Mouse (Mus musculus) bone marrow macrophage, adult 2 months (primary cell): ENCODE results near the gene Chn2. TPM values are rescaled to one million over a fixed set of nuclear protein-coding genes. Genes with fewer than 3 reads are reported as not detected.

ENCODE experiments used
- H3K27ac ChIP-seq: 2 replicates; pipeline ENCODE4 v1.5.1; 2012; ENCODE audit warnings: low read depth, low read length; ENCODE audit not compliant: insufficient read depth
- H3K4me1 ChIP-seq: 2 replicates; pipeline ENCODE4 v1.6.1; 2012; ENCODE audit warnings: low read length; ENCODE audit not compliant: control insufficient read depth, insufficient read depth
- H3K4me3 ChIP-seq: 2 replicates; pipeline ENCODE4 v1.5.1; 2012; ENCODE audit warnings: mild to moderate bottlenecking, low read length, moderate library complexity; ENCODE audit not compliant: insufficient read depth
- CTCF ChIP-seq: IDR thresholded peaks from 2 replicates; pipeline ENCODE4 v1.5.1; 2012; ENCODE audit warnings: low read depth, mild to moderate bottlenecking, low read length, moderate library complexity
- POLR2A ChIP-seq: IDR thresholded peaks from 2 replicates; pipeline ENCODE4 v1.6.1; 2012; ENCODE audit warnings: mild to moderate bottlenecking, low read depth, low read length, borderline replicate concordance
- polyA plus RNA-seq: library from polyadenylated mRNA; stranded (reverse); fragments of >200 nt; gene quantifications from 2 replicates; pipeline ENCODE4 v1.2.4, GENCODE M21; 2012; ENCODE audit not compliant: missing spikeins, insufficient read depth, insufficient read length

Gene Chn2
- polyA plus RNA-seq, 1 experiment, result 9.5 TPM

GRCm38 (mm10) chr6:54289774-54290500 lies 250.6 kb downstream of the Chn2 start:
- TF ChIP-seq POLR2A (no peak), CTCF (no peak)
- no peak overlapping the region for H3K4me3 ChIP-seq
- H3K27ac ChIP-seq, result no peak overlapping the region
- H3K4me1 ChIP-seq, result peaks cover 2% of the 10 kb centered on the region

GRCm38 (mm10) chr6:54297231-54297630 lies 257.9 kb downstream of the Chn2 start:
- Histone ChIP-seq H3K4me1 (no peaks in the 10 kb centered on the region), H3K27ac (no peak overlapping the region), H3K4me3 (no peak overlapping the region)
- no peak for TF ChIP-seq POLR2A
- TF ChIP-seq CTCF, result no peak

GRCm38 (mm10) chr6:54299417-54299816 lies 260.1 kb downstream of the Chn2 start:
- H3K4me3 ChIP-seq, result no peak overlapping the region

GRCm38 (mm10) chr6:54305777-54306176 lies 266.4 kb downstream of the Chn2 start:
- TF ChIP-seq POLR2A (no peak), CTCF (no peak)
- Histone ChIP-seq H3K4me3 (no peak overlapping the region), H3K4me1 (no peaks in the 10 kb centered on the region)

More at GRCm38 (mm10) chr6:54299417-54299816, 260.1 kb downstream of the Chn2 start:
- H3K27ac ChIP-seq, result no peak overlapping the region
- TF ChIP-seq CTCF (no peak), POLR2A (no peak)
- H3K4me1 ChIP-seq, result no peaks in the 10 kb centered on the region

GRCm38 (mm10) chr6:54313071-54313470 lies 273.7 kb downstream of the Chn2 start:
- Histone ChIP-seq H3K27ac (no peak overlapping the region), H3K4me1 (no peaks in the 10 kb centered on the region)
- TF ChIP-seq CTCF (no peak), POLR2A (no peak)

More at GRCm38 (mm10) chr6:54305777-54306176, 266.4 kb downstream of the Chn2 start:
- H3K27ac ChIP-seq, result no peak overlapping the region

GRCm38 (mm10) chr6:54318618-54319017 lies 279.3 kb downstream of the Chn2 start:
- Histone ChIP-seq H3K4me1 (no peaks in the 10 kb centered on the region), H3K27ac (no peak overlapping the region), H3K4me3 (no peak overlapping the region)
- TF ChIP-seq CTCF (no peak), POLR2A (no peak)

More at GRCm38 (mm10) chr6:54313071-54313470, 273.7 kb downstream of the Chn2 start:
- no peak overlapping the region for H3K4me3 ChIP-seq

- Histone ChIP-seq H3K4me1 (no peaks in the 10 kb centered on the region), H3K27ac (no peak overlapping the region), H3K4me3 (no peak overlapping the region)
- no peak for TF ChIP-seq POLR2A
- no peak for TF ChIP-seq CTCF
Measured at GRCm38 (mm10) chr6:54319198-54319597, 279.8 kb downstream of the Chn2 start.

- H3K4me3 ChIP-seq, result no peak overlapping the region
- TF ChIP-seq POLR2A (no peak), CTCF (no peak)
- no peaks in the 10 kb centered on the region for H3K4me1 ChIP-seq
- no peak overlapping the region for H3K27ac ChIP-seq
Measured at GRCm38 (mm10) chr6:54320236-54320635, 280.9 kb downstream of the Chn2 start.

GRCm38 (mm10) chr6:54325246-54325885 lies 286.0 kb downstream of the Chn2 start, which contains the start of gene Prr15:
Prr15 (plus strand) TSS chr6:54325835.
- H3K4me1 ChIP-seq, result peaks cover 2% of the 10 kb centered on the region; the same call in 1 of the 2 replicates
- peak within 1 kb of the TSS; percentile 30 for H3K4me3 ChIP-seq
- TF ChIP-seq CTCF, result no peak
- TF ChIP-seq POLR2A, result no peak
- no peak within 1 kb of the TSS for H3K27ac ChIP-seq
